Mouse (Mus musculus) hindbrain, embryonic 11.5 days (tissue): ENCODE measurements at regions not wholly inside any gene's neighbourhood (a gene's known extent, or its start where the extent isn't known, plus 50 kb on each side); places are given as distances from the start of the nearest gene placed in this dataset.
A peak's percentile ranks its signal among the peaks of the same experiment; 100 is the strongest.

ENCODE experiments used
- ATAC-seq: fragments of 200-750 bp; cut with Nextera tagmentation; 2 replicates; pipeline ENCODE4 v1.8.0; 2017; ENCODE audit warnings: mild to moderate bottlenecking, moderate TSS enrichment, moderate library complexity; ENCODE audit not compliant: low FRiP score
- DNase-seq: peaks from one replicate; pipeline ENCODE4 v3.0.0-alpha.2; 2015; ENCODE audit warnings: low spot score
- H3K27ac ChIP-seq: fragments of 300-500 bp; sonication (generic); 2 replicates; pipeline ENCODE4 v1.5.1; 2014; ENCODE audit warnings: mild to moderate bottlenecking, low read depth, low read length
- H3K27me3 ChIP-seq: fragments of 300-500 bp; sonication (generic); 2 replicates; pipeline ENCODE4 v1.6.1; 2014; ENCODE audit warnings: mild to moderate bottlenecking, low read length, moderate library complexity, mixed read lengths; ENCODE audit not compliant: control insufficient read depth, insufficient read depth
- H3K36me3 ChIP-seq: fragments of 300-500 bp; sonication (generic); 2 replicates; pipeline ENCODE4 v1.6.1; 2014; ENCODE audit warnings: mild to moderate bottlenecking, low read length, moderate library complexity, mixed read lengths; ENCODE audit not compliant: control insufficient read depth, insufficient read depth
- H3K4me1 ChIP-seq: fragments of 300-500 bp; sonication (generic); replicated peaks from 2 replicates; pipeline ENCODE4 v1.6.1; 2014; ENCODE audit warnings: low read length, mixed read lengths; ENCODE audit not compliant: control insufficient read depth, insufficient read depth
- H3K4me2 ChIP-seq: fragments of 300-500 bp; sonication (generic); replicated peaks from 2 replicates; pipeline ENCODE4 v1.6.1; 2014; ENCODE audit warnings: mild to moderate bottlenecking, low read depth, low read length
- H3K4me3 ChIP-seq: fragments of 300-500 bp; sonication (generic); 2 replicates; pipeline ENCODE4 v1.5.1; 2014; ENCODE audit warnings: low read depth, low read length
- H3K9ac ChIP-seq: fragments of 300-500 bp; sonication (generic); 2 replicates; pipeline ENCODE4 v1.6.1; 2014; ENCODE audit warnings: low read depth, low read length
- H3K9me3 ChIP-seq: fragments of 300-500 bp; sonication (generic); 2 replicates; pipeline ENCODE4 v1.6.1; 2016; ENCODE audit warnings: low read length; ENCODE audit not compliant: control insufficient read depth
- WGBS: fragments of 180-500 bp; shearing (Covaris S2); extraction: QIAGEN DNeasy Blood & Tissue Kit; methylation state at CpG from one replicate; pipeline ENCODE4 v1.1.7; 2014; 5-methylcytosine and 5-hydroxymethylcytosine counted together

DNA sequence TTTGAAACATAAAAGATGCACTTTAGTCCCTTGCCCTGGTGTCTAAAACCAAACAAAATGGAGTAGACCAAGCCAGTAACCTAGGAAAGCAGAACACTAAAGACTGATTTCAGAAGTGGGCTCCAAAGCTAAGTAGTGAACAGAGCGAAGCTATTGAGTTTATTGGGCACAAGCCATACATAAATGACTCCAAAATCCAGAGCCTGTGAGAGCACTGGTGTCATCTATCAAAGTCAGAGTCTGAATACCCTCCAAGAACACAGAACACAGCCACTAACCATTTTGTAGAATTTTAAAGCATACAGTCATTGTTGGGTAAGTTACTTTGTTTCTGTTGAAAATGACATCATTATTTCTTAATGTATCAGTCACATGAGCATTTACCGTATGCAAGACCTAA is 175.0 kb upstream of the Lrig3 start:
- no peaks in the 10 kb centered on the region for H3K36me3 ChIP-seq
- H3K9ac ChIP-seq, result no peak overlapping the region
- DNase-seq (no peak), ATAC-seq (no peak)
- no peaks in the 10 kb centered on the region for H3K9me3 ChIP-seq
- H3K4me1 ChIP-seq, result peaks cover 9% of the 10 kb centered on the region; the same call in 1 of the 2 replicates
- H3K4me2 ChIP-seq, result no peak overlapping the region
- no peaks in the 10 kb centered on the region for H3K27me3 ChIP-seq
- no peak overlapping the region for H3K4me3 ChIP-seq
- 68% methylated on average over 2 of the region's 2 CpGs for WGBS
- H3K27ac ChIP-seq, result no peak overlapping the region

DNA sequence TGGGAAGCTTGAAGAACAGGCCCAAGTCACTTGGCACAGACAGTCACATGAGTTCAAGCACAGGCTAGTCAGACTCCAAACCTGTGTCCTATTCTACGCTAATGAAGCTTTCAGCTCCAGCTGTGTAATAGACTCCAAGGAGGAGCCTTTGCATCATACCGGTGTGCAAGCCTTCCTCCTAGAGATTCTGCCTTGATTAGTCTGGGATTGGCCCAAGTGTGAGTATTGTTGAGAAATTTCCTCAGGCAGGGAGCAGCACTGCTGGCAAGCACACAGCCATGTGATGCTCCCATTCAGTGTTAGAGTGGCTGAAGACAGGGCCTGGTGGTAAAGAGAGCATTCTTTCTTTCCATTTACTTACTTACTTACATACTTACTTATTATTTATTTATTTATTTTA is 171.5 kb upstream of the Lrig3 start:
- H3K27me3 ChIP-seq, result no peaks in the 10 kb centered on the region
- no peak for ATAC-seq
- 100% methylated on average over 2 of the region's 2 CpGs for WGBS
- H3K4me1 ChIP-seq, result no peaks in the 10 kb centered on the region
- H3K36me3 ChIP-seq, result no peaks in the 10 kb centered on the region
- no peak overlapping the region for H3K9ac ChIP-seq
- H3K9me3 ChIP-seq, result no peaks in the 10 kb centered on the region
- H3K4me2 ChIP-seq, result no peak overlapping the region
- DNase-seq, result no peak
- no peak overlapping the region for H3K4me3 ChIP-seq
- no peak overlapping the region for H3K27ac ChIP-seq

DNA sequence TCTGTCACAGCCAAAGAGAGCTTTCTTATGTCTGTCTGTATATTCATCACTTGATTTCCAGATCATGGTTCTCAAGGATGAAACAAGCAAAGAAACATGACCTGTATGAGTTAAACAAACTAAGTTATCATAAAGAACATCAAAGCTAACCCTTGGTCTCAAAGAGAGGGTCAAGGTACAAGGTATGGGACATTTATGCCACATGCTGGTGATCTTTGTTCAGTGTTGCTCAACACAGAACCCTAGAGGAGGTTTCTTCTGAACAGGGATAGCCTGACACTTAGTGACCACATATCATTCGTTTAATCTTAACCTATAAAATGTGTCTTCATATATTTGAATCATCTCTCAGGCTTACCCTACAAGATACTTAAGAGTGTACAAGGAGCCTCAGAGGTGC is 170.6 kb upstream of the Lrig3 start:
- Histone ChIP-seq H3K36me3 (no peaks in the 10 kb centered on the region), H3K9ac (no peak overlapping the region), H3K4me1 (no peaks in the 10 kb centered on the region), H3K27ac (no peak overlapping the region), H3K4me3 (no peak overlapping the region), H3K9me3 (no peaks in the 10 kb centered on the region), H3K27me3 (no peaks in the 10 kb centered on the region), H3K4me2 (no peak overlapping the region)
- DNase-seq (no peak), ATAC-seq (no peak)
- WGBS, result 83% methylated on average over 1 of the region's 1 CpGs

DNA sequence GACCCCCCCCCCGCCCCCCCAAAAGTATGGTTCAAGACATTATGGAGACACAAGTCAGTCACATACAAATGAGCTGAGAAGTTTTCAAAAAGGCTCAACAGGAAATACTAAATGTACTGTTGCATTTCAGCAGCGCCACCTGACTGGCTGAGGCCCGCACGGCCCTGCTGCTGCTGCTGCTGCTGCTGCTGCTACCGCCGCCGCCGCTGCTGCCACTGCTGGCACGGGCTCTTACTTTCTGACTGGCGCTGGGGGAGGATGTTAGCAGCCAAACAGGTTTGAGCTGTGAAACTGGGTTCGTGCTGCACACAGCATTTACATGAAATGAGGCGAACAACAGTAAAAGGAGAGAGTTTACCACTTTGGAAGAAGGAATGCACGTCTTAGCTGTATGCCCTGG is 167.3 kb upstream of the Lrig3 start:
- peak; percentile 39 for DNase-seq
- H3K9me3 ChIP-seq, result no peaks in the 10 kb centered on the region
- H3K9ac ChIP-seq, result no peak overlapping the region
- no peaks in the 10 kb centered on the region for H3K4me1 ChIP-seq
- no peaks in the 10 kb centered on the region for H3K27me3 ChIP-seq
- H3K4me2 ChIP-seq, result no peak overlapping the region; the same call in 1 of the 2 replicates
- H3K4me3 ChIP-seq, result no peak overlapping the region
- ATAC-seq, result peak; percentile 51; the same call in 1 of the 2 replicates
- H3K27ac ChIP-seq, result no peak overlapping the region
- WGBS, result 26% methylated on average over 13 of the region's 13 CpGs
- H3K36me3 ChIP-seq, result no peaks in the 10 kb centered on the region

DNA sequence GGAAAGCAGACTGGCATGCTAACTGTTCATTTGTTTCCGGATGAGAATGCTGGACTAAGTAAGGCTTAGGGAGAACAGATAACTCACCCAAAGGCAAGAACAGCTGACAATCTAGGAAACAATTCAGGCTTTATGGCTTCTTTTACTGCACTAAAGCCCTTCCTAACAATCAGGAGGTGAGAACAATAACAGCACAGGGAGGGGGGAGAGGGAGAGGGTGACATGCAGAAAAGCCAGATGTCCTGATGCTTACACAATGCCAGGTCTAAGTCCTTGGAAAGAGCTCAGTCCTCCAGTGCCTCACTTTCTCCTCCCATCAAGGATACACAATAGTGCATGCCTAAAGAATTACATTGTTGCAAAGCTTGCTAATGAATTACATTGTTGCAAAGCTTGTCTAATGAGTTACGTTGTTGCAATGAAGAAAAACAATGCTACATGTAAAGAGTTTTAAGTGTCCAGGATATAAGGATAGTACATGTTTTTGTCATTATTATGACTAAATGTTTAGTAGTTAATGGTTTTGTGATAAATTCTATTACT is 165.3 kb upstream of the Lrig3 start:
- no peaks in the 10 kb centered on the region for H3K27me3 ChIP-seq
- no peak overlapping the region for H3K4me3 ChIP-seq
- 40% methylated on average over 2 of the region's 2 CpGs for WGBS
- ATAC-seq (no peak), DNase-seq (peak; percentile 15)
- H3K36me3 ChIP-seq, result no peaks in the 10 kb centered on the region
- no peaks in the 10 kb centered on the region for H3K4me1 ChIP-seq
- H3K9me3 ChIP-seq, result no peaks in the 10 kb centered on the region
- no peak overlapping the region for H3K4me2 ChIP-seq
- no peak overlapping the region for H3K27ac ChIP-seq
- H3K9ac ChIP-seq, result no peak overlapping the region

DNA sequence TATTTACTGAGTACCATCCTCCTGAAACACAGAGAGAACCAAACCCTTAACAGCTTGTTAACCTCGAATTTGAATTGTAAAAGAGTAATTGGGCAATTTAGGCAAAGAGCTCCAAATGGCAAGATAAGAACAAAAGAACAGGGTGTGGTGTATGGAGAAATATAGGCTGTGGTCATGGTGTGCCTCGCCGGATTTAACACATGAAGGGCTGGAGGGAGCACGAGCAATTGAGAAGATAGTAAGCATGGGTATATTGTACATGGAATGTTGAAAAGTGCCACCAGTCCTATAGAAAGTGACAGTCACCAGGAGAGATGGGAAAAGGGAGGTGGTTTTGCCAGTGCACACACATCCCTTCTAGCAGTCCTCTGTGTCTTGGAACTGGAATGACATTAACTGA is 164.5 kb upstream of the Lrig3 start:
- no peak overlapping the region for H3K9ac ChIP-seq
- no peak overlapping the region for H3K27ac ChIP-seq
- no peaks in the 10 kb centered on the region for H3K27me3 ChIP-seq
- H3K36me3 ChIP-seq, result no peaks in the 10 kb centered on the region
- H3K4me3 ChIP-seq, result no peak overlapping the region
- 60% methylated on average over 4 of the region's 4 CpGs for WGBS
- H3K4me2 ChIP-seq, result no peak overlapping the region
- no peaks in the 10 kb centered on the region for H3K4me1 ChIP-seq
- H3K9me3 ChIP-seq, result no peaks in the 10 kb centered on the region
- DNase-seq (no peak), ATAC-seq (no peak)

DNA sequence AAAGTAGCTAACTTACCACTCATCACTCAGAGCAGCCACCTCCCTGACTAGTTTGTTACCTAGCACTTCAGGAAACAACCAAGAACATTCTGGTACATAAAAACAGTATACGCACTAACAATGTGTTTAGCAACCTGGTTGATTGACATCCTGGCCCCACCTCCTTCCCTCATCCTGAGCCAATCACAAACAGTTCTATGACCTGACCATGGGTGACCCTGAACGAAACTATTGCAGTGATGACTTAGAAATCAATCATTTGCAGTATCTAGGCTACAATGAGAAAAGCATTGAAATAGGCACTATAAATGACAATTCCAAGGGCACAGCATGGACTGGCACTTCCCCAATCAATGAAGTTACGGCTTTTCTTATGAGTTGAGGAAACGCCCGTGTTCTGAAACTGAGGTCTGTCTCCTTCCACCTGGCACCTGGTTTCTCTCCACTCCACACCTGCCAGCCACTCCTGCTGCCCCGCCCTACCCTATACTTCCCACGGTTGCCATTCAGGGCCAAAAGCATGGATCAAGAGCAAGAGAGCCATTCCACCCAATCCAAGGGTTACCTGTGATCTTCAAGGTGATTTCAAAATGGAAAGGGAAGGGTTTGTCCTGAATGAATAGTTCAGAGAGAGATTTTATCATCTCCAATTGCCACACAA is 162.9 kb upstream of the Lrig3 start:
- Histone ChIP-seq H3K4me2 (no peak overlapping the region), H3K9ac (no peak overlapping the region), H3K27me3 (no peaks in the 10 kb centered on the region), H3K36me3 (no peaks in the 10 kb centered on the region), H3K27ac (no peak overlapping the region), H3K4me1 (no peaks in the 10 kb centered on the region), H3K4me3 (no peak overlapping the region), H3K9me3 (no peaks in the 10 kb centered on the region)
- no peak for ATAC-seq
- no peak for DNase-seq
- 89% methylated on average over 7 of the region's 7 CpGs for WGBS

DNA sequence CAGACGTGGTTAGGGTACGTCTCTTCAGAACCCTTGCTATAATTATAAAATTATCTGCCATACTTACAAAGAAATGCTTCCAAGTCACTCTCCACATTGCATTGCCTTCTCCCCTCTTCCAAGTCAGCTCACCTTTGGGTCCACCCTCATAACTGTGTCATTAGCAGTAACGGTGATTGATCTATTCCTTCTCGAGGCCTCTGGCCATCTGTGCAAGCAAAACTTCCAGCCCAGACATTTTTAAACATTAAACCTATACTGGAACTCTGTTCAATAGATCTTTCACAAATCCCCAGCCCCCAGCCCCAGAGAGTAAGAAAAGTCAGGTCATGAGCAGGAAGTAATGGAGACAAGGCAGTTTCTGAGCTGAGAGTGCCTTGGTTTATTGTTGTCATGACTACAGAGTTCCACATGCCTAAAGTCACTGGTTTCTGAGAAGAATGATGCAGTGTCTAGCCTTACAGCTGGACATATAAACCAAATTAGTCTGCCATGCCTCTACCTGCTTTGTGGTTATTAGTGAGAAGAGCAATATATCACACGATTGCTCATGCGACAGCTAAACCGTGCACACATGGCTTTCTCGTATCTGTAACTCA is 156.1 kb upstream of the Lrig3 start:
- H3K4me1 ChIP-seq, result no peaks in the 10 kb centered on the region
- H3K4me2 ChIP-seq, result no peak overlapping the region
- WGBS, result 64% methylated on average over 8 of the region's 8 CpGs
- no peaks in the 10 kb centered on the region for H3K36me3 ChIP-seq
- ATAC-seq (peak; percentile 76), DNase-seq (peak; percentile 26)
- no peak overlapping the region for H3K4me3 ChIP-seq
- no peaks in the 10 kb centered on the region for H3K27me3 ChIP-seq
- H3K9me3 ChIP-seq, result no peaks in the 10 kb centered on the region
- H3K27ac ChIP-seq, result 0 out of 2 replicates have a peak overlapping the region, but pooled peaks have one; percentile 1
- no peak overlapping the region for H3K9ac ChIP-seq

DNA sequence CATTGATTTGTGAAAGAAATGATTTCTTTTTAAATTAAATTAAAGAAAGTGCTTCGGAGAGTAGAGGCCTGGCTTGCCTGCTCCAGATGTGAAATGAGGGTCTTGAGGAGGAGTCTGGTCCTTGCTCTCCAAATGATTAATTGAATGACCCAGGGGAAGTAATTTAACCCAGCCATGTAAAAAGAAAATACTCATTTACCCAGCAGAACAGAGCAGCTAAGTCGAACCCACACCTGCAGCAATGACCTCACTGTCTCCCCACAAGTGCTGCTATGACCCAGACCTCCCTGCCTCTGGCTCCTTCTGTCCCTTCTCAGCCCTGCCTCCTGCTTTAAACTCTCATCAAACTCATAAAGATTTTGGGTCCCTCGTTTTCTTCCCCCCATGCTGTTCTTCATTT is 155.4 kb upstream of the Lrig3 start:
- H3K27ac ChIP-seq, result peak overlapping the region; percentile 4; the same call in 1 of the 2 replicates
- no peak overlapping the region for H3K4me2 ChIP-seq
- no peaks in the 10 kb centered on the region for H3K27me3 ChIP-seq
- H3K9me3 ChIP-seq, result no peaks in the 10 kb centered on the region
- H3K4me3 ChIP-seq, result no peak overlapping the region
- H3K36me3 ChIP-seq, result no peaks in the 10 kb centered on the region
- 40% methylated on average over 3 of the region's 3 CpGs for WGBS
- no peaks in the 10 kb centered on the region for H3K4me1 ChIP-seq
- no peak for ATAC-seq
- peak; percentile 14 for DNase-seq
- H3K9ac ChIP-seq, result no peak overlapping the region
